Mouse (Mus musculus): ENCODE measurements around the gene Osbpl5. TPM values are rescaled to one million over a fixed set of nuclear protein-coding genes. Genes with fewer than 3 reads are reported as not detected.
"Not testable (repeated sequence)": the region's sequence is repeated elsewhere in the genome, so short reads cannot be mapped to it uniquely, and the experiment has no call there.

Osbpl5 gene
- polyA plus RNA-seq, 1 experiment from 2014 or later = 29.9 TPM

DNA sequence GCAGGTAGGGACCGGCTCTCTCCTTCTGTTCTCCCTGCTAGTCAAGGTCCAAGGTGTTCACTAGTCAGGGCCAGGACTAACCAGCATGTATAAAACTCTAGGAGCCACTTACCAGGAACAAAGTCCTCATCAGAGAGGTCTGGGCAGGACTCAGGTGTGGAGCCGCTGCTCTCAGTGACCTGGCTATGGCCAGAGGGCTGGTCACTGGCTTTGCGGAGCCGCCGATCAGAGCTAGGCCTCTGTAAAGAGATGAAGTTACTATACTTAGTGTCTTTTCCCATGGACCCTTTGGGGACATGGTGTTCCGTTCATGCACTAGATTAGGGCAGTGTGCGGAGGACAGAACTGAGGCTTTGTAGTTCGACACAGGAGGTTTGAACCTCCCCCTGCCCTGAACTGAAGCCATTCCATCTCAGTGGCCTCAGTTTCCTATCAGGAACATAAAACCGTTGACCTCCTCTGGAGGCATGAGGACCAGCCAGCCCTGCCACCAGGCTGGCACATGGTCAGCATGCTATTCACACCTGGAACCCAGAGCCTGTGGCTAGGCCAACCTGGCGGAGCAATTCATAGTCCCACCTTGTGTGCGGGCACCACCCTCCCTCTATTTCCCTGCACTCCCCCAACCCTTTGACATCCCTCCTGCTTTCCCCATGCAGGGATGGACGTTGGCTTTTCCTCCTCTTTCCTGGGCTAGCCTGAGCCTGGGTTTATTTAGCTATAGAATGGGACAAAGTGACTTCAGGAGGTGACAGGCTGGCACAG is 63.9 kb downstream of the Osbpl5 start:
- H3K4me3 ChIP-seq (ENCODE audit: low read depth, low read length) = no peak overlapping the region
- no peaks in the 10 kb centered on the region for H3K9me3 ChIP-seq (ENCODE audit: control insufficient read depth, low read length)
- ATAC-seq (ENCODE audit: low FRiP score, low TSS enrichment) (no peak), DNase-seq (ENCODE audit: low spot score) (no peak)
- no peaks in the 10 kb centered on the region for H3K4me1 ChIP-seq (replicated peaks; ENCODE audit: control insufficient read depth, insufficient read depth)
- H3K9ac ChIP-seq (ENCODE audit: low read length) = no peak overlapping the region
- no peak overlapping the region for H3K4me2 ChIP-seq (replicated peaks; ENCODE audit: low read depth)
- H3K27ac ChIP-seq (replicated peaks) = no peak overlapping the region
- no peak for TF ChIP-seq CTCF (IDR thresholded peaks at IDR 0.05; ENCODE audit: low read depth)
- no peak for TF ChIP-seq EP300 (optimal IDR thresholded peaks at IDR 0.05)
- peaks cover 41% of the 10 kb centered on the region for H3K36me3 ChIP-seq (ENCODE audit: control insufficient read depth, insufficient read depth, low read length)
- H3K27me3 ChIP-seq (ENCODE audit: control insufficient read depth, insufficient read depth, low read length) = no peaks in the 10 kb centered on the region
- 90% methylated on average over 12 of the region's 12 CpGs for WGBS

DNA sequence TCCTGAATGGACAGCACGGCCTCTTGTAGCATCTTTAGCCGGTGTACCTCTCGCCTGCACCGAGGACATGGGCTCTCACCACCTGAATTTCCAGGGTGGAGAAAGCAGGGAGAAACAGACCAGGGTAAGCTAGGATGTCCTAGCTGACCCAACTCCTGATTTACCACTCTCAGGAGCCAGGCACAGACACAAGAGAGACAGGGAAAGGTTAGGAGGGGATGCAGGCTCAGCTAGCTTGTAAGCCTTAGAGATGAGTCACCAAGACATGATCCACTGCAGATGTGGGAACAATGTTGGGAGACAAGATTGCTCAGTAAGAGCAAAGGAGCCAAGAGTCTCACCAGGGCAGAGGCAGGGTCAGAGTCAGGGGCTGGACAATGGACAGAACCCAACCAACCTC is 64.9 kb downstream of the Osbpl5 start:
- no peaks in the 10 kb centered on the region for H3K27me3 ChIP-seq (ENCODE audit: control insufficient read depth, insufficient read depth, low read length)

DNA sequence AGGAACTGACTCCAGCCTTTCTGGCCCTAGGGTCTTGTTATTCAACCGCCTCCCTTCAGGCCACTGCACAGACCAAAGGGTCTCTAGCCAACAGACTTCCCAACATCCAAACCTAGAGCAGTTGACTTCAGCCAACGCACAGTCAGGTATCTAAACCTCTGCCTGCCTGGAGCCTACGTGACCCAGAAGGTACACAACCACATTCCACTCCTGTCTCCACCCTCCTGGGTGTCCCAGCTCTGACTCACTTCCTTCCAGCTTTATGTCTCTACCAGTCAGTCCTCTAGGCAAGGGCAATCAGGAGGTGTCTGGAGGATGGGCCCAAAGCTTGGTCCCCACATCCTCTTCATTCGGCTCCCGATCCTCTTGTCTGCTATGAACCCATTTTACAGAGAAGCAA is 65.6 kb downstream of the Osbpl5 start:
- Histone ChIP-seq H3K27ac (replicated peaks) (peak overlapping the region; percentile 73), H3K36me3 (ENCODE audit: control insufficient read depth, insufficient read depth, low read length) (peaks cover 35% of the 10 kb centered on the region), H3K9me3 (ENCODE audit: control insufficient read depth, low read length) (no peaks in the 10 kb centered on the region), H3K9ac (ENCODE audit: low read length) (no peak overlapping the region), H3K4me2 (replicated peaks; ENCODE audit: low read depth) (no peak overlapping the region), H3K4me3 (ENCODE audit: low read depth, low read length) (no peak overlapping the region), H3K4me1 (replicated peaks; ENCODE audit: control insufficient read depth, insufficient read depth) (no peaks in the 10 kb centered on the region), H3K27me3 (ENCODE audit: control insufficient read depth, insufficient read depth, low read length) (no peaks in the 10 kb centered on the region)
- no peak for DNase-seq (ENCODE audit: low spot score)
- 72% methylated on average over 5 of the region's 5 CpGs for WGBS
- peak; percentile 80 for ATAC-seq (ENCODE audit: low FRiP score, low TSS enrichment)
- TF ChIP-seq EP300 (optimal IDR thresholded peaks at IDR 0.05) (peak; percentile 7), CTCF (IDR thresholded peaks at IDR 0.05; ENCODE audit: low read depth) (no peak)

More for the DNA sequence above, 64.9 kb downstream of the Osbpl5 start:
- Histone ChIP-seq H3K27ac (replicated peaks) (peak overlapping the region; percentile 5), H3K9ac (ENCODE audit: low read length) (no peak overlapping the region), H3K4me1 (replicated peaks; ENCODE audit: control insufficient read depth, insufficient read depth) (no peaks in the 10 kb centered on the region), H3K4me3 (ENCODE audit: low read depth, low read length) (no peak overlapping the region), H3K36me3 (ENCODE audit: control insufficient read depth, insufficient read depth, low read length) (peaks cover 37% of the 10 kb centered on the region), H3K4me2 (replicated peaks; ENCODE audit: low read depth) (no peak overlapping the region), H3K9me3 (ENCODE audit: control insufficient read depth, low read length) (no peaks in the 10 kb centered on the region)
- TF ChIP-seq EP300 (optimal IDR thresholded peaks at IDR 0.05) = no peak
- TF ChIP-seq CTCF (IDR thresholded peaks at IDR 0.05; ENCODE audit: low read depth) = no peak
- WGBS = 99% methylated on average over 4 of the region's 4 CpGs
- ATAC-seq (ENCODE audit: low FRiP score, low TSS enrichment) (no peak), DNase-seq (ENCODE audit: low spot score) (no peak)

DNA sequence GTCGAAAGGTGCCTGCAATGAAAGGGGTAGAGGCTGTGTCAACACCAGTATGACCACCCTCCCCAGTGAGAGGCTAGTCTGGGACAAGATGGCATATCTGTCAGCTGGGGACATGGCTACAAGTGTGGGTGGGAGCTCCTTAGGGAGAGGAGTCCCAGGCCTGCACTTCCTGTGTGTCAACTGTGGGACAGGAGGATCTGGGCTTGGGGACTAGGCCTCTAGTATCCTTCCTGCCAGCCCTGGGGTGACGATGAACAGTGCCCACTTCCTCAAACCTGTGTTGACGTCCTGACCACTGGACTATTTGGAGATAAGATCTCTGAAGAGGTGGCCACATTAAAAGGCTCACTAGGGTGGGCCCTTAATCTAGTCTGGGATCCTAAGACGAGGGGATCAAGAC is 66.8 kb downstream of the Osbpl5 start:
- Histone ChIP-seq H3K36me3 (ENCODE audit: control insufficient read depth, insufficient read depth, low read length) (peaks cover 34% of the 10 kb centered on the region), H3K4me2 (replicated peaks; ENCODE audit: low read depth) (no peak overlapping the region), H3K9me3 (ENCODE audit: control insufficient read depth, low read length) (no peaks in the 10 kb centered on the region), H3K4me3 (ENCODE audit: low read depth, low read length) (no peak overlapping the region), H3K27me3 (ENCODE audit: control insufficient read depth, insufficient read depth, low read length) (no peaks in the 10 kb centered on the region), H3K4me1 (replicated peaks; ENCODE audit: control insufficient read depth, insufficient read depth) (no peaks in the 10 kb centered on the region), H3K27ac (replicated peaks) (no peak overlapping the region), H3K9ac (ENCODE audit: low read length) (no peak overlapping the region)
- ATAC-seq (ENCODE audit: low FRiP score, low TSS enrichment) (no peak), DNase-seq (ENCODE audit: low spot score) (no peak)
- TF ChIP-seq EP300 (optimal IDR thresholded peaks at IDR 0.05) (no peak), CTCF (IDR thresholded peaks at IDR 0.05; ENCODE audit: low read depth) (no peak)
- WGBS = 77% methylated on average over 4 of the region's 4 CpGs

DNA sequence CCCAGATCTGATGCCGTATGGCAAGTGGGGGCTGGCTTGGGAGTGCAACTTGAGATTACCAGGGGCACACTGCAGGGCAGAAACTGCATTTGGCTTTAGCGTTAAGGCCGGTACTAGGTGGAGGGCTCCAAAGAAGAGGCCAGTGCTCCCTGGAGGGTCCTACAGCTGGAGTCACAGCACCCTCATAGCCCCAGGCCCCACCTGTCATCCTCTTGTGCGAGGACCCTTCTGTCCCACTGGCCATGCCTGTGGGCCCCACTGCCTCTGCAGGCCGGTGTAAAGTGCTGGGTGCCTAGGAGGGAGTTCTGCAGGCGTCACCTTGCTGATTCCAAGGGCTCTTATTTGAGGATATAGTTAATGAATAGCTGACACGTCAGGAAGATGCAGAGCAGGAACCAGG is 67.3 kb downstream of the Osbpl5 start:
- Histone ChIP-seq H3K4me1 (replicated peaks; ENCODE audit: control insufficient read depth, insufficient read depth) (no peaks in the 10 kb centered on the region), H3K27me3 (ENCODE audit: control insufficient read depth, insufficient read depth, low read length) (no peaks in the 10 kb centered on the region), H3K9ac (ENCODE audit: low read length) (no peak overlapping the region), H3K4me2 (replicated peaks; ENCODE audit: low read depth) (no peak overlapping the region), H3K4me3 (ENCODE audit: low read depth, low read length) (no peak overlapping the region), H3K27ac (replicated peaks) (no peak overlapping the region), H3K9me3 (ENCODE audit: control insufficient read depth, low read length) (no peaks in the 10 kb centered on the region), H3K36me3 (ENCODE audit: control insufficient read depth, insufficient read depth, low read length) (peaks cover 30% of the 10 kb centered on the region)
- DNase-seq (ENCODE audit: low spot score) (no peak), ATAC-seq (ENCODE audit: low FRiP score, low TSS enrichment) (no peak)
- WGBS = 67% methylated on average over 7 of the region's 7 CpGs
- TF ChIP-seq CTCF (IDR thresholded peaks at IDR 0.05; ENCODE audit: low read depth) (no peak), EP300 (optimal IDR thresholded peaks at IDR 0.05) (no peak)

DNA sequence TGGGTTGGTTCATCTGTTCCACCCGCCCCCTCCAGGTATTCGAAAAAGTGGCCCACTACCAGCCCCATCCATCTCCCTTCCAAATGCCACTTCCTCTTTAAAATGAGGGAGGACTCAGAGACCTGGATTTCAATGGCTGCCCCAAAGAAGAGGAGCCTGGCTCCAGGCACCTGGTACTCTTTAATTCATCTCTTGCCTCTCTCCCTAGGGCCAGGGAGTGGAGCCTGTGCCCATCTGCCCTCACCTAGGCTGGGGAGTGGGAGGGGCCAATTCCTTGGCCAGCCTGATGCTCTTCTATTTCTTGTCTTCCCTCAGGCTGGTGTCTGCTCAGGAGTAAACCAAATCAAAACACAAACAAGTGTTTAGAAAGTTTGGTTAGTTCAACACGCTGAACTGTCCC is 70.1 kb downstream of the Osbpl5 start:
- not testable (repeated sequence) for H3K9me3 ChIP-seq (ENCODE audit: control insufficient read depth, low read length); H3K27ac ChIP-seq (replicated peaks); H3K27me3 ChIP-seq (ENCODE audit: control insufficient read depth, insufficient read depth, low read length); H3K4me2 ChIP-seq (replicated peaks; ENCODE audit: low read depth); H3K4me3 ChIP-seq (ENCODE audit: low read depth, low read length); ATAC-seq (ENCODE audit: low FRiP score, low TSS enrichment); H3K9ac ChIP-seq (ENCODE audit: low read length); H3K4me1 ChIP-seq (replicated peaks; ENCODE audit: control insufficient read depth, insufficient read depth); DNase-seq (ENCODE audit: low spot score)
- 79% methylated on average over 3 of the region's 3 CpGs for WGBS
- H3K36me3 ChIP-seq (ENCODE audit: control insufficient read depth, insufficient read depth, low read length) = peaks cover 12% of the 10 kb centered on the region

DNA sequence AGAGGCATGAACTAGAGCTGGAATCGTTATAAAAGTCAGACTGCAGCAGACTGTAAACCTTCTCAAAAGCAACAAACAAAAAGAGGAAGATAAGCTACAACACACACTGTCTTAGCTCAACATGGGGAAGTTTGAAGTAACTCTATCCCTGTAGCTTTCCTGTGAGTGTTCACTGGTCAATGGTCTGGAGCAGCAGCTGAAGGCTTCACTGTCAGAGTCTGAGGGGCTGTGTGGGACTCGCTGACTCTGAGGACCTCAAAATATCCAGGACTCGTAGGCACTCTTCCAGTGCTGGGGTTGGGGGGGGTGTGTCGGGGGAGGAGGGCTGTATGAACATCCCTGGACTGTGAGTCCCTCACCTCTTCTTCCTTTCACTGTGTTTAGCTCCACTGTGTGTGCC is 70.6 kb downstream of the Osbpl5 start:
- not testable (repeated sequence) for ATAC-seq (ENCODE audit: low FRiP score, low TSS enrichment); H3K4me3 ChIP-seq (ENCODE audit: low read depth, low read length); H3K36me3 ChIP-seq (ENCODE audit: control insufficient read depth, insufficient read depth, low read length); H3K4me1 ChIP-seq (replicated peaks; ENCODE audit: control insufficient read depth, insufficient read depth); H3K4me2 ChIP-seq (replicated peaks; ENCODE audit: low read depth); H3K9me3 ChIP-seq (ENCODE audit: control insufficient read depth, low read length); H3K27me3 ChIP-seq (ENCODE audit: control insufficient read depth, insufficient read depth, low read length); DNase-seq (ENCODE audit: low spot score); H3K27ac ChIP-seq (replicated peaks); H3K9ac ChIP-seq (ENCODE audit: low read length)
- WGBS = 45% methylated on average over 4 of the region's 4 CpGs

Data from stomach, postnatal 0 days (tissue).